Mouse (Mus musculus) embryonic facial prominence, embryonic 13.5 days (tissue): ENCODE results near the gene Rasl10b. TPM values are rescaled to one million over a fixed set of nuclear protein-coding genes. Genes with fewer than 3 reads are reported as not detected.

Experiments
- ATAC-seq: fragments of 200-750 bp; cut with Nextera tagmentation; 2 replicates; pipeline ENCODE4 v1.8.0; 2017; ENCODE audit warnings: low read depth; ENCODE audit not compliant: insufficient number of reproducible peaks, insufficient read depth, low FRiP score, low TSS enrichment
- H3K27ac ChIP-seq: fragments of 300-500 bp; sonication (generic); 2 replicates; pipeline ENCODE4 v1.5.1; 2015; ENCODE audit warnings: moderate library complexity, mild to moderate bottlenecking, inconsistent platforms
- H3K27me3 ChIP-seq: fragments of 300-500 bp; sonication (generic); 2 replicates; pipeline ENCODE4 v1.6.1; 2015; ENCODE audit warnings: mild to moderate bottlenecking, inconsistent platforms
- H3K36me3 ChIP-seq: fragments of 300-500 bp; sonication (generic); 2 replicates; pipeline ENCODE4 v1.6.1; 2015; ENCODE audit warnings: mild to moderate bottlenecking, inconsistent platforms
- H3K4me1 ChIP-seq: fragments of 300-500 bp; sonication (generic); 2 replicates; pipeline ENCODE4 v1.6.1; 2015; ENCODE audit warnings: inconsistent platforms
- H3K4me2 ChIP-seq: fragments of 300-500 bp; sonication (generic); 2 replicates; pipeline ENCODE4 v1.6.1; 2015; ENCODE audit warnings: moderate library complexity, mild to moderate bottlenecking, inconsistent platforms
- H3K4me3 ChIP-seq: fragments of 300-500 bp; sonication (generic); 2 replicates; pipeline ENCODE4 v1.5.1; 2015; ENCODE audit warnings: mild to moderate bottlenecking, inconsistent platforms
- H3K9ac ChIP-seq: fragments of 300-500 bp; sonication (generic); 2 replicates; pipeline ENCODE4 v1.6.1; 2015; ENCODE audit warnings: mild to moderate bottlenecking, inconsistent platforms
- H3K9me3 ChIP-seq: fragments of 300-500 bp; sonication (generic); 2 replicates; pipeline ENCODE4 v1.6.1; 2016; ENCODE audit warnings: inconsistent platforms
- WGBS: fragments of 180-500 bp; shearing (Covaris S2); methylation state at CpG from one replicate; pipeline ENCODE4 v1.1.7; 2015; ENCODE audit warnings: mixed read lengths; 5-methylcytosine and 5-hydroxymethylcytosine counted together
- polyA plus RNA-seq: library from polyadenylated mRNA; unstranded; fragments of >200 nt; fragmentation: Nextera tagmentation; extraction: Ambion mirVana; gene quantifications from 2 replicates; pipeline ENCODE4 v1.2.1, GENCODE M21; 2015

The Rasl10b gene
- polyA plus RNA-seq, result 3.5 and 3.9 TPM in 2 replicates

DNA sequence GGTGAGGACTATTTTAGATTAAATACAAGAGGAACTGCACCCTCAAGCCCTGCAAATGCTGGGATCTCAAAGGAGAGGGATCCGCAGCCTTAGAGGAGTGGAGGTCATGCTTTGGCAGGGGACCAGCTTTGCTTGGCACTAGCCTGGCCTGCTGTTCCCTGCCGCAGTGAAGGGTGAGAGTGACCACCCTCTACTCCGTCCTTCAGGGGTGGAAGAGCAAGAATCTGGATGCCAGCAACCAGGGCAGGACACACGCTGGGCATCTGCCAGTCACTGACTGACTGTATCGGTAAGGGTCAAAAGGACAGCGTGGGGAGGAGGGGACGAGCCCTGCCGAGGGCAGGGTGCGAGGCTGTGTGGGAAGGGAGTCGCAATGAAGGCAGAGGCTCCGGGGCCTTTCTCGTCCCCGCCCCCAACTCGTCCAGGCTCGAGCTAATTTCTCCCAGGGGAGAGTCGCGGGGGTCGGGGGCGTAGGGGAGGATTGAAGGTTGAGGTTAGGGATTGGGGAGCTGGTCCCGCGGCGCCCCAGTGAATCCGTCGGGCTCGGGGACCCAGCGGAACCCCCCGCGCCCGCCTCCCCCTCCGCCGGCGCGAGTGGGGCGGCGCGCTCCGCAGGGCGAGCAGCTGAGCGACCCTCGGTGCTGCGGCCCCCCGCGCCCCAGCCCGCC is at the start of gene Rasl10b:
Gene Rasl10b (plus strand): TSS at position 51 of the 668 bp plus-strand sequence.
- peak; percentile 45; the same call in 1 of the 2 replicates for ATAC-seq
- Histone ChIP-seq H3K9me3 (no peaks in the 10 kb centered on the region), H3K9ac (peak within 1 kb of the TSS; percentile 84), H3K27ac (no peak within 1 kb of the TSS), H3K27me3 (peaks cover 20% of the 10 kb centered on the region), H3K4me1 (peaks cover 8% of the 10 kb centered on the region; the same call in 1 of the 2 replicates), H3K4me3 (peak within 1 kb of the TSS; percentile 83), H3K36me3 (no peaks in the 10 kb centered on the region), H3K4me2 (peak within 1 kb of the TSS; percentile 93)
- WGBS, result 2% methylated on average over 33 of the region's 44 CpGs

DNA sequence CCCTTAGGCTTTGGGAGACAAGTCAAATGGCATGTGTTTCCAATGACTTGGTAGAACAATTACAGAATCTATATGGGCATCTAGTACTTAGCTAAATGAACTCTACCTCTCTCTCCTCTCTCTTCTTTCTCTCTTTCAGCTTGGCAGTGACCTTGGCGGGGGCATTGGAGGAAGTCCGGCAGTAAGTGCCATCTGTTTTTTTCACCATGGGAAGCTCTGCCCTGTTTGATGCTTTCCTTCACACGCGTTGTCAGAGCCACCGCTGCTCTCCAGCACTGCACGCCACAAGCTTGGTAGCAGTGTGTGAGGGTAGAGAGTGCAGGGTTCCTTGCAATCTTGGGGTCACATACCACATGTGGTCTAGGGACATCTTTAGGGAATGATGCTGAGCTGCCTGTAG is 44.3 kb upstream of the Rasl10b start:
- 94% methylated on average over 6 of the region's 6 CpGs for WGBS
- no peak overlapping the region for H3K9ac ChIP-seq
- no peak for ATAC-seq
- no peak overlapping the region for H3K4me3 ChIP-seq
- no peak overlapping the region for H3K27ac ChIP-seq
- no peaks in the 10 kb centered on the region for H3K27me3 ChIP-seq
- peaks cover 50% of the 10 kb centered on the region for H3K36me3 ChIP-seq
- no peaks in the 10 kb centered on the region for H3K4me1 ChIP-seq
- no peaks in the 10 kb centered on the region for H3K9me3 ChIP-seq
- H3K4me2 ChIP-seq, result no peak overlapping the region

DNA sequence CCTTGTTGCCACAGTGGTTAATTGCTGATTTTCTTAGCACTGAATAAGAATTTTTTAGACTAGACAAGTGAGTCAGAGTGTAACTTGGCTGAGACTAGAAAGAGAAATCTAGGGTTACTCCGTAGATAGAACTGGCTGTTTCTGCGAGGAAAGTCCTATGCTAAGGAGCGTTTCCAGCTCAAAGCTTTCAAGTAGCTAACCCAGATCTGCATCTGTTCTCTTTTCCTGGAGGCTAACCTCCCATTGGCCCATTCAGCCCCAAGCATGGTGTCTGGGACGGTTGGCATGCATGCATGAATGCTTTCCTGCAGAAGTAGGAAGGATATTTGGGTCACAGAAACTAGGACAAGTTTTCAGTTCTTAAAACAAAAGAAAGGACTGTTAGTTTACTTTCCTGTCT is 37.7 kb upstream of the Rasl10b start:
- H3K4me3 ChIP-seq, result no peak overlapping the region
- WGBS, result 83% methylated on average over 4 of the region's 4 CpGs
- no peaks in the 10 kb centered on the region for H3K27me3 ChIP-seq
- no peak overlapping the region for H3K4me2 ChIP-seq
- H3K9ac ChIP-seq, result no peak overlapping the region
- H3K9me3 ChIP-seq, result no peaks in the 10 kb centered on the region
- no peak for ATAC-seq
- no peaks in the 10 kb centered on the region for H3K4me1 ChIP-seq
- peaks cover 72% of the 10 kb centered on the region for H3K36me3 ChIP-seq
- no peak overlapping the region for H3K27ac ChIP-seq

DNA sequence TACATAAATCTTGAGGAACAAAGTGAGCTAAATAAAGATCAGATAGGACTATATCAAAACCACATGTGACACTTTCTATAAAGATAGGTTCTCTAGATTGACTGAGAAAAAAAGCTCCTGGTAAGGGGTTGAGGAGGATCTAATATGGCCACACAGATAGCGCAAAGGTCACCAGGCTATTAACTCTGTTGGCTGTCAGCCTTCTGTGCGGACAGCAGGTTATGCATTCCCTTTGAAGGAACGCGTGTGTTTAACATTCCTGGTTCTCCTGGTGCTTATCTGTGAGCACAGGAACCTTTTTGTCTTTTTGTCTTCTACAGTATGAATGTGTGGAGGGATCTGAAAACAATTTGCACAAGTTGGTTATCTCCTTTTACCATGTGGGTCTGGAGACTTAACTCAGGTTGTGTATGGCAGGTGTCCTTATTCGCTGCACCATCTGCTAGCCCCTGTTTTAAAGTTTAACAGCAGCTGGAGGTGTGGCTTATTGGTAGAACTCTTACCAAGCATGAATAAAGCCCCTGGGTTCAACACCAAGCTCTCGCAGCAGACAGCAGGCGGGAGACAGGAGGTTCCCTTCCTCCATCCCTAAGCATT is 29.1 kb upstream of the Rasl10b start:
- no peak overlapping the region for H3K4me2 ChIP-seq
- H3K4me1 ChIP-seq, result no peaks in the 10 kb centered on the region
- no peak for ATAC-seq
- no peak overlapping the region for H3K4me3 ChIP-seq
- WGBS, result 80% methylated on average over 7 of the region's 7 CpGs
- peaks cover 38% of the 10 kb centered on the region for H3K36me3 ChIP-seq
- no peaks in the 10 kb centered on the region for H3K27me3 ChIP-seq
- no peaks in the 10 kb centered on the region for H3K9me3 ChIP-seq
- no peak overlapping the region for H3K27ac ChIP-seq
- H3K9ac ChIP-seq, result no peak overlapping the region

DNA sequence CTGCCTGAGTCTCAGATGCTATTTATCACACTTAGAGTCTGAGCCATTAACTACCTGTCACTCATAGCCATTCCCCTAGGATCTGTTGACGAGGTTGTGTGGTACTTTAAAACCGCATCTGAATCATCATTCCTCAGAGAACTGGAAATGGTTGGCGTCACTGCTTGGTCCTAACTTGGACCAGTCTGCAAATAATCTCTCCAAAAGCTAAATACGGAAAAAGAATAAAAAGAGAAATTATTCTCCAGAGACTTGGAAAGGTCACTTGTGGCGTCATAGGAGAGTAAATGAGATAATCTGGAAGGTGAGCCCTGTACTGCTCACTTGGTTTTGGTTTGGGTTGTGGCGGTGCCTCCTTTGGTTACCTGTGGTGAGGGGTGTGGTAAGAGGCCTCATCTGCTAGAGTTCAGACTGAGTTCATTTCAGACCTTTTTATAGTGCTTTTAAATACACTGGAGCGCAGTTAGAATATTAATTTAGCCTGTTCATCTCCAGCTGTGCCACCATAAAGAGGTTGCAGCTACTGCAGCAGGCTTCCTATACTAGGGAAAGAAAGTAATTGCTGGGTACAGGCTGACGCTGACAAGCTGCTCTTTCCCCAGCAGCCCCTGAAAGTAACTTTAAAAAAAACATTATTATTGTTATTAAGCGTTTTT is 25.9 kb upstream of the Rasl10b start:
- no peak overlapping the region for H3K9ac ChIP-seq
- no peaks in the 10 kb centered on the region for H3K4me1 ChIP-seq
- no peak overlapping the region for H3K4me2 ChIP-seq
- H3K4me3 ChIP-seq, result no peak overlapping the region
- WGBS, result 77% methylated on average over 9 of the region's 9 CpGs
- no peak overlapping the region for H3K27ac ChIP-seq
- no peak for ATAC-seq
- H3K36me3 ChIP-seq, result peaks cover 14% of the 10 kb centered on the region
- no peaks in the 10 kb centered on the region for H3K9me3 ChIP-seq
- no peaks in the 10 kb centered on the region for H3K27me3 ChIP-seq

DNA sequence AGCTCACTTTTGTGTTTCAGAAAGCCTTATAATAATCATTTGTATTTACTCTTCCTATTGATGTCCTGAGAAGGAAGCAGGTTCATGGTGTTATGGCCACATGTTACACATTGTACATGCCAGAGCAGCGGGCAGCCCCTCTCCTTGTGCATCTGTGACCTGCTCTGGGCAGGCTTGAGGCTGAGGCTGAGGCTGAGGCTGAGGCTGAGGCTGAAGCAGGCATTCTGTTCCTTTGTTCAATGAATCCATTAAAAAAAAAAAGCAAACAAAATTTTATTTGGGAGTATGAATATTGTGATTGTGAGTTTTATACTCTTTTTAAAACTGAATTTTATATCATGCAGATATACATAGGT is 25.4 kb upstream of the Rasl10b start:
- H3K4me1 ChIP-seq, result no peaks in the 10 kb centered on the region
- H3K36me3 ChIP-seq, result peaks cover 12% of the 10 kb centered on the region
- H3K4me2 ChIP-seq, result no peak overlapping the region
- WGBS, result 95% methylated on average over 1 of the region's 1 CpGs
- no peak for ATAC-seq
- no peak overlapping the region for H3K27ac ChIP-seq
- no peak overlapping the region for H3K9ac ChIP-seq
- H3K27me3 ChIP-seq, result no peaks in the 10 kb centered on the region
- H3K4me3 ChIP-seq, result no peak overlapping the region
- H3K9me3 ChIP-seq, result no peaks in the 10 kb centered on the region

DNA sequence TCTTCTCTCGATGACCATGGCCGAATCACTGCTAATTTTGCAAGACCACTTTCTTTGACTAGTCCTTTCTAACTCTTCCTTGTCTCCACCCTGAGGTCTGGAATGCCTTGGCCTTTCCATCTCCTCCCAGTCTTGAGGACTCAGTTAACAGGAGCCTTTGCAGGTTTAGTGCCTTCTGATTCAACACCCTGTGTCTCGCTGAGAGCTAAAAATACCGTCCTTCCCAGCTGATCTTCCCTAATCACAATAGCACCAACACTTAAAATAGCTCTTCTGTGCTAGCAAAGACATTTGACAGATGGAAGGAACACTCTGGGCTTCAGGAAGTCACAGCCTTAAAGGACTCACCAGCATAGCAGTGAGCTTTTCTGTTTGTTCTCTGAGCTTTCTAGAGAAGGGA is 15.9 kb upstream of the Rasl10b start:
- Histone ChIP-seq H3K4me2 (no peak overlapping the region), H3K27ac (no peak overlapping the region), H3K9me3 (no peaks in the 10 kb centered on the region), H3K4me1 (no peaks in the 10 kb centered on the region), H3K4me3 (no peak overlapping the region), H3K27me3 (no peaks in the 10 kb centered on the region), H3K9ac (no peak overlapping the region), H3K36me3 (peaks cover 55% of the 10 kb centered on the region)
- ATAC-seq, result no peak
- WGBS, result 89% methylated on average over 4 of the region's 4 CpGs

DNA sequence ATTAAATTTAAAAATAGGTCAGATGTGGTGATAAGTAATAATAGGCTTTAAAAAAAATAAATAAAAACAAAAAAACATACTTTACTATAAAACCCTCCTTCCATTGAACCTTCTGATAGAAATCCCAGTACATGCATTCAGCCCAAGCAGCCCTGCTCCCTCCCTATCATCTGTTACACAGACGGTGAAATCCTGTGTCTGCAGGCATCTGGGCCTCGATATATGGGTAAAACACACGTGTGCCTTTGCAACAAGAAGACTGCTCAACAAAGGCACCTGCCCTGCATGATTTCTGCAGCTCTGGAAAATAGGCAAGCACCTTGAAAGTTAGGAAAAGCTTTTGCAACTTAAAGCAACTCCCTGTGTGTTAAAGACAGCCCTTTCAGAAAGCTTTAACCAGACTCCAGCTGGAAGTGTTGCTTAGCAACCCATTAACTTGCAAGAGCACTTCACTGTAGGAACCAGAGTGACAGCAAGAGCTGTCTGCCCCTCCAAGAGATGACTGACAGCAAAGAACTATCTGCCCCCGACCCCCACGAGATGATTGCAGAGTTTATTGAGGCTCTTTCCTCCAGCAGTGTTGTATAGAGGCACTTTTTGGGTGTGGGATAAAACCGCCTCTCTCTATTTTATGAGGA is 14.0 kb upstream of the Rasl10b start:
- Histone ChIP-seq H3K27me3 (no peaks in the 10 kb centered on the region), H3K4me2 (no peak overlapping the region), H3K9ac (no peak overlapping the region), H3K36me3 (peaks cover 64% of the 10 kb centered on the region), H3K27ac (no peak overlapping the region), H3K4me1 (no peaks in the 10 kb centered on the region), H3K9me3 (no peaks in the 10 kb centered on the region), H3K4me3 (no peak overlapping the region)
- no peak for ATAC-seq
- 44% methylated on average over 6 of the region's 6 CpGs for WGBS

DNA sequence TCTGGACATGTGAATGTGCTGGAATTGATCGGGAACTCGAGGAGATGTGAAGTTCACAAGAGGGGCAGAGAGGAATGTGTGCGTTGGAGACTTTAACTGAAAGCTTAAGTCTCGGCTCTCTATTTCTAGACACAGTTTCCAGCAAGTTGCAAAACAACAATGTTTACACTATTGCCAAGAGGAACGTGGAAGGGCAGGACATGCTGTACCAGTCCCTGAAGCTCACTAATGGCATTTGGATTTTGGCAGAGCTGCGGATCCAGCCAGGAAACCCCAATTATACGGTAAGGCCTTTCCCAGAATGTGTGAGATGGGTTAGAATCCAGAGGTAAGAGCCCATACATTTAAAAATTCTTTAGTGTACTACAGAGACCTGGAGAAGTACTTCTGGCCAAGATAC is 11.3 kb upstream of the Rasl10b start:
- H3K4me2 ChIP-seq, result no peak overlapping the region
- H3K4me1 ChIP-seq, result no peaks in the 10 kb centered on the region
- peaks cover 50% of the 10 kb centered on the region for H3K36me3 ChIP-seq
- no peaks in the 10 kb centered on the region for H3K9me3 ChIP-seq
- WGBS, result 89% methylated on average over 7 of the region's 7 CpGs
- no peak overlapping the region for H3K27ac ChIP-seq
- H3K27me3 ChIP-seq, result no peaks in the 10 kb centered on the region
- no peak for ATAC-seq
- H3K9ac ChIP-seq, result no peak overlapping the region
- no peak overlapping the region for H3K4me3 ChIP-seq

DNA sequence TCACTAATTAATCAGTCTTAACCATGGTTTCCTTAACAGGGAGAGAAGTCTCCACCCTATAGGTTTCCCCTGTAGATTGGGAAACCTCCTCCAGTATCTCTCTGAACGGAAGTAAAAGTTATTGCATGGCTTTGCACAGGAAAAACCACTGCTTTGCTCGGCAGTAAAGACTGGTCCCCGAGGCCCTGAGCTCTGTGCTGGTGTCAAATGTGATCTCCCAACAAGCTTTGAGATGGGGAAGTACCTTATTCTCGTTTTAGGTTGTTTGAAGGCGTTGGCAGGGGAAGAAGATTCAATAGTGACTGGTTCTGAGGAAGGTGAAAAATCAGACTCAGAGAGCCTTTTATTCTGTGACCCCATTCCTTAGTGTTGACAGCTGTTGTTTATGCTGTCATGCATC is 10.2 kb upstream of the Rasl10b start:
- Histone ChIP-seq H3K9ac (no peak overlapping the region), H3K27me3 (no peaks in the 10 kb centered on the region), H3K4me3 (no peak overlapping the region), H3K9me3 (no peaks in the 10 kb centered on the region), H3K4me2 (no peak overlapping the region), H3K27ac (no peak overlapping the region), H3K36me3 (peaks cover 53% of the 10 kb centered on the region), H3K4me1 (no peaks in the 10 kb centered on the region)
- 80% methylated on average over 5 of the region's 5 CpGs for WGBS
- no peak for ATAC-seq

DNA sequence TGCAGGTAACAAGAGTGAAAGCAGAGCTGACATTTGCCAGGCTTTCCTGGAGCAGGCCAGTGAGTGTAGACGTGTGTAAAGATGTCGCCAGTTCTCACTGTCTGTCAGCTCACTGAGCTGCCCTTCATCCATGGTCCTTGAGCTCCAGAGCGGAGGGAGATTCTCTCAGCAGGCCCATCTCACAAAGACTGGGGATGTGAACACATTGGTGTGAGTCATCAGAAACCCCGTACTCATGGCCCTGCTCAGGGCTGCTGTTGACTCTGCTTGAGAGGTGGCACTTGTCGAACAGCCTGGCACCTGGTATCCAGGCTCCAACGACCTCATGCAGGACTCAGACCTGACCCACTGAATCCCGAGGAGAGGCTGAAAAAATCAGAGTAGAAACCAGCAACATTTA is 5.2 kb upstream of the Rasl10b start:
- Histone ChIP-seq H3K4me3 (no peak overlapping the region), H3K4me2 (no peak overlapping the region), H3K9ac (no peak overlapping the region), H3K4me1 (no peaks in the 10 kb centered on the region), H3K36me3 (peaks cover 31% of the 10 kb centered on the region), H3K27ac (no peak overlapping the region), H3K9me3 (no peaks in the 10 kb centered on the region), H3K27me3 (peaks cover 3% of the 10 kb centered on the region; the same call in 1 of the 2 replicates)
- ATAC-seq, result no peak
- 87% methylated on average over 7 of the region's 7 CpGs for WGBS
